Mouse (Mus musculus) splenic B cell, adult 2 months (primary cell): ENCODE data around the gene Gucy2c.
A peak's percentile ranks its signal among the peaks of the same experiment; 100 is the strongest.
"Not testable (repeated sequence)": the region's sequence is repeated elsewhere in the genome, so short reads cannot be mapped to it uniquely, and the experiment has no call there.

ENCODE experiments used
- DNase-seq: peaks from one replicate; pipeline ENCODE4 v3.0.0-alpha.2; 2011; ENCODE audit warnings: low read depth, low spot score
- H3K27me3 ChIP-seq: 2 replicates; pipeline ENCODE4 v1.6.1; 2012; ENCODE audit warnings: mild to moderate bottlenecking, low read length, moderate library complexity, mixed read lengths; ENCODE audit not compliant: control insufficient read depth, poor library complexity, insufficient read depth, severe bottlenecking
- H3K36me3 ChIP-seq: 2 replicates; pipeline ENCODE4 v1.6.1; 2012; ENCODE audit warnings: mild to moderate bottlenecking, low read length, moderate library complexity, mixed read lengths; ENCODE audit not compliant: control insufficient read depth, poor library complexity, insufficient read depth, severe bottlenecking

Gucy2c gene

DNA sequence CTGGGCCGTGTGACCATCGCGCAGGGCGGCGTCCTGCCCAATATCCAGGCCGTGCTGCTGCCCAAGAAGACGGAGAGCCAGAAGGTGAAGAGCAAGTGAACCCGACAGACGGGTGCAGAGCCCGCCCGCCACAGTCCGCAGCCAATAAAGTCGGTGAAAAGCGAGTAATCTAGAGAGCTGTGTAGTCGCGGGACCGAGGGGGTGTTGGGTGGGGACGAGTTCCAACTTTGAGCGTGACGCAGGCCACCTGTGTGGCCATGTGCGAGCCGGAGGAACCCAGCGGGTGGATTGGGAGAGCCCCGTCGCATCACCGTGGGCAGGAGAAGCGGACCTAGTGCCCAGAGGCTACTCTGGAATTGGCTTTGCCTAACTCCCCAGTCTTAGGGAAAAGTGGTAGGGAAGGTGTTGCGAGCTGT is 27.1 kb upstream of the Gucy2c start:
- DNase-seq, result peak; percentile 55
- no peaks in the 10 kb centered on the region; the same call in 1 of the 2 replicates for H3K36me3 ChIP-seq

GRCm38 (mm10) chr6:136808014-136808417 is 26.5 kb upstream of the Gucy2c start, which contains the start of gene H2afj:
Gene H2afj (plus strand): TSS chr6:136808244.
- Histone ChIP-seq H3K36me3 (no peaks in the 10 kb centered on the region; the same call in 1 of the 2 replicates), H3K27me3 (no peaks in the 10 kb centered on the region)
- peak; percentile 98 for DNase-seq

More for the DNA sequence above, 27.1 kb upstream of the Gucy2c start:
- no peaks in the 10 kb centered on the region for H3K27me3 ChIP-seq

DNA sequence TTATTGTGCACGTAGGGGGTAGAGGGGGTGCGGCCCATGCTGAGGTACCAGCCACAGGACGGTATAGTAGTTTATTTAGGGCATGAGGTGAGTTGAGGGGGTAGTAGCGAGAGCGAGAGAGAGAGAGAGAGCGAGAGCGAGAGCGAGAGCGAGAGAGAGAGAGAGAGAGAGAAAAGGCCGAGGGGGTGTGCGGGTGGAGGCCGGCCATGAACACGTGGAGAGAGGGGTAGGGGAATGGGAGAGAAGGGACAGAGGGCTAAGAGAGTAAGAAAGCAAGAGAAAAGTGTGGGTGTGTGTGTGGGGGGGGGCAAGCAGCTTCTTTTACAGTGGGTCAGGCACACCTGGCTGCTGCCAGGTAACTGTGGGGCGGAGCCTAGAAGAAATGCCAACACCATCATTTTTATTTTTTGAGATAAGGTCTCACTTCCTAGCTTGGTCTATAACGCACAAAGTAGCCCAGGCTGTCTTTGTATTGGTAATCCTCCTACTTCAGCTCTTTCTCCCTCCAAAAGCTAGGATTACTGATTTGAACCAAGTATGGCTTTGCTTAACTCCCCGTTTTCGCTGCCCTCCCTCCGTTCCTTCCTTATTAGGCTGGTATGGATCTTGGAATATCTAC is 25.9 kb upstream of the Gucy2c start:
- no peak for DNase-seq
- no peaks in the 10 kb centered on the region for H3K36me3 ChIP-seq
- no peaks in the 10 kb centered on the region for H3K27me3 ChIP-seq

- DNase-seq, result no peak
- H3K36me3 ChIP-seq, result no peaks in the 10 kb centered on the region
Observed at GRCm38 (mm10) chr6:136806819-136807218, 25.3 kb upstream of the Gucy2c start.

GRCm38 (mm10) chr6:136805409-136805775 is 23.8 kb upstream of the Gucy2c start:
- DNase-seq, result no peak
- Histone ChIP-seq H3K36me3 (no peaks in the 10 kb centered on the region), H3K27me3 (no peaks in the 10 kb centered on the region)

More at GRCm38 (mm10) chr6:136806819-136807218, 25.3 kb upstream of the Gucy2c start:
- no peaks in the 10 kb centered on the region for H3K27me3 ChIP-seq

GRCm38 (mm10) chr6:136804705-136805408 is 23.3 kb upstream of the Gucy2c start:
- Histone ChIP-seq H3K27me3 (no peaks in the 10 kb centered on the region), H3K36me3 (no peaks in the 10 kb centered on the region)
- DNase-seq, result peak; percentile 38

- DNase-seq, result peak; percentile 93
- H3K27me3 ChIP-seq, result no peaks in the 10 kb centered on the region
Observed at GRCm38 (mm10) chr6:136803739-136804633, 22.4 kb upstream of the Gucy2c start, which contains the start of gene Hist4h4. Gene Hist4h4 (minus strand): TSS chr6:136804415.

GRCm38 (mm10) chr6:136803093-136803738 is 21.7 kb upstream of the Gucy2c start:
- no peaks in the 10 kb centered on the region for H3K36me3 ChIP-seq
- no peak for DNase-seq
- H3K27me3 ChIP-seq, result no peaks in the 10 kb centered on the region

More at GRCm38 (mm10) chr6:136803739-136804633, 22.4 kb upstream of the Gucy2c start, which contains the start of gene Hist4h4:
- H3K36me3 ChIP-seq, result no peaks in the 10 kb centered on the region

DNA sequence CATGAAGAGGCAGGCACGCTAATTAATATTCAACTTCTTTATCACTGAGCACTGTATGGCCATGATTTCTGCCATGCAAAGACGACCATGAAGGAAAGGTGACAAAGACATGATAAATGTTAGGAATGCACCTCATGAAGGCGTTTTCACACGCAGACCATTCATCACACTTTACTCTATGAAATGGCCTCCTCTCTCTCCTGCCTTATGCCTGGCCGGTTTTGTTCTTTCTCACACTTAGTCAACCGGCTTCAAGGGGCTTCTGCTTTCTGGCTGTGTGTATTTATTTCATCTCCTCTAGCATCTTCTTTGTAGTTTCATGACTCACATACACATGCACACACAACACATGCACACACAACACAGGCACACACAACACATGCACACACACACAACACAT is 19.7 kb upstream of the Gucy2c start:
- no peaks in the 10 kb centered on the region for H3K36me3 ChIP-seq
- H3K27me3 ChIP-seq, result no peaks in the 10 kb centered on the region
- no peak for DNase-seq

- H3K36me3 ChIP-seq, result no peaks in the 10 kb centered on the region
- no peak for DNase-seq
- no peaks in the 10 kb centered on the region for H3K27me3 ChIP-seq
Observed at GRCm38 (mm10) chr6:136800710-136801109, 19.1 kb upstream of the Gucy2c start.

- H3K36me3 ChIP-seq, H3K27me3 ChIP-seq, DNase-seq: not testable (repeated sequence)
Observed at GRCm38 (mm10) chr6:136797874-136798693, 16.5 kb upstream of the Gucy2c start.

GRCm38 (mm10) chr6:136795850-136796249 is 14.3 kb upstream of the Gucy2c start:
- DNase-seq, result no peak
- 0 out of 2 replicates have a peak, but pooled peaks cover 3% of the 10 kb centered on the region for H3K27me3 ChIP-seq

GRCm38 (mm10) chr6:136795110-136795509 is 13.5 kb upstream of the Gucy2c start:
- Histone ChIP-seq H3K36me3 (no peaks in the 10 kb centered on the region), H3K27me3 (0 out of 2 replicates have a peak, but pooled peaks cover 3% of the 10 kb centered on the region)
- DNase-seq, result no peak

More at GRCm38 (mm10) chr6:136795850-136796249, 14.3 kb upstream of the Gucy2c start:
- H3K36me3 ChIP-seq, result no peaks in the 10 kb centered on the region
